Mouse (Mus musculus) thymus, adult 2 months (tissue): ENCODE results near the gene Nub1. TPM values are rescaled to one million over a fixed set of nuclear protein-coding genes. Genes with fewer than 3 reads are reported as not detected.
A peak's percentile ranks its signal among the peaks of the same experiment; 100 is the strongest.
"Not testable (repeated sequence)": the region's sequence is repeated elsewhere in the genome, so short reads cannot be mapped to it uniquely, and the experiment has no call there.

ENCODE experiments used
- DNase-seq: peaks from one replicate; pipeline ENCODE4 v3.0.0; 2021
- H3K27ac ChIP-seq: fragments of 200-500 bp; 2 replicates; pipeline ENCODE4 v1.5.1; 2012; ENCODE audit warnings: low read length, control low read depth; ENCODE audit not compliant: control insufficient read depth, insufficient read depth
- H3K27me3 ChIP-seq: fragments of 200-500 bp; 2 replicates; pipeline ENCODE4 v1.6.1; 2012; ENCODE audit warnings: mild to moderate bottlenecking, low read length, moderate library complexity, mixed read lengths; ENCODE audit not compliant: control insufficient read depth, insufficient read depth
- H3K36me3 ChIP-seq: fragments of 200-500 bp; 2 replicates; pipeline ENCODE4 v1.6.1; 2012; ENCODE audit warnings: mild to moderate bottlenecking, low read length, moderate library complexity; ENCODE audit not compliant: control insufficient read depth, insufficient read depth
- H3K4me1 ChIP-seq: fragments of 200-500 bp; replicated peaks from 2 replicates; pipeline ENCODE4 v1.6.1; 2012; ENCODE audit warnings: low read length; ENCODE audit not compliant: control insufficient read depth, insufficient read depth
- H3K4me3 ChIP-seq: fragments of 200-500 bp; 2 replicates; pipeline ENCODE4 v1.5.1; 2012; ENCODE audit warnings: mild to moderate bottlenecking, low read length, control low read depth, moderate library complexity; ENCODE audit not compliant: control insufficient read depth, insufficient read depth
- CTCF ChIP-seq: fragments of 200-500 bp; IDR thresholded peaks from 2 replicates; pipeline ENCODE4 v1.5.1; 2012; ENCODE audit warnings: mild to moderate bottlenecking, control low read depth, low read length, moderate library complexity, borderline replicate concordance; ENCODE audit not compliant: control insufficient read depth, poor library complexity, insufficient read depth; ENCODE audit errors: extremely low read depth
- POLR2A ChIP-seq: fragments of 200-500 bp; IDR thresholded peaks from 2 replicates; pipeline ENCODE4 v1.6.1; 2012; ENCODE audit warnings: mild to moderate bottlenecking, low read length, control low read depth, moderate library complexity; ENCODE audit not compliant: control insufficient read depth, poor library complexity, insufficient read depth; ENCODE audit errors: extremely low read depth
- WGBS: fragments of 180-500 bp; shearing (Covaris S2); methylation state at CpG from one replicate; pipeline ENCODE4 v1.1.7; 2018; 5-methylcytosine and 5-hydroxymethylcytosine counted together
- polyA plus RNA-seq: library from polyadenylated mRNA; depleted of rRNA; stranded (reverse); fragments of >200 nt; gene quantifications from 2 replicates; pipeline ENCODE4 v1.2.3, GENCODE M21; 2012

Gene Nub1
- polyA plus RNA-seq, 1 experiment, result 75.4 TPM

DNA sequence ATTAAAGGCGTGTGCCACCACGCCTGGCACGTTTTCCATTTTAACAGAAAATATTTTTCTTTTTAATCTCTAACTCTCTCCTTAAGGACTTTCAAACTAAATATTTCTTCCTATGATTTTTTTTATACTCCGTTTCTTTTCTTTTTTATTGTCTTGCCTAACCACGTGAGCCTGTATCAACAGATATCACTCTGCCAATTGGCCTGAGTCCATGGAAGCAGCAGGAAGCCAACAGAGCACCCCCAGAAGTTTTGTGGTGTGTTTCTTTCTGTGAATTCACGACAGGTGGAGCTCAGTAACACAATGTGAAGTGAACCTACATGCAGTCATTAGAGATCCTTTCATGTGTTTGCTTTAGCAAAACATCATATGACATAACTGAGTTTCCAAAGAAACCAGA is 23.9 kb upstream of the Nub1 start:
- H3K27me3 ChIP-seq, result no peaks in the 10 kb centered on the region
- 67% methylated on average over 6 of the region's 6 CpGs for WGBS
- no peak overlapping the region for H3K27ac ChIP-seq
- no peak for DNase-seq
- H3K4me3 ChIP-seq, result no peak overlapping the region
- TF ChIP-seq POLR2A (no peak), CTCF (no peak)
- H3K4me1 ChIP-seq, result no peaks in the 10 kb centered on the region
- H3K36me3 ChIP-seq, result no peaks in the 10 kb centered on the region

DNA sequence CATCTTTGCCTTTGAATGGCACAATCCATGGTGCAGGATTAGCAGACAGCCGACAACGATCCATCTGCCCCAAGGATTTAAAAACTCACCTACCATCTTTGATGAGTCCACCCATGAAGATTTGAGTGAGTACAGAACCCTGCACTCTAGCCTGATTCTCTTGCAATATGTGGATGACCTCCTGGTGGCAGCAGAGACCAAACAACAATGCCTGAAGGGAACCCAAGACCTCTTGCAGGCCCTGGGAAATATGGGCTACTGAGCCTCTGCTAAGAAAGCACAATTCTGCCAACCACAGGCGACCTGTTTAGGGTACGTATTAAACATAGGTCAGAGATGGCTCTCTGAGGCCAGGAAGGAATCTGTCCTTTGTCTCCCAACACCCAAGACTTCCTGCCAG is 11.1 kb upstream of the Nub1 start:
- WGBS, result 22% methylated on average over 4 of the region's 4 CpGs
- TF ChIP-seq CTCF, result no peak
- DNase-seq, result peak; percentile 87
- Histone ChIP-seq H3K36me3 (no peaks in the 10 kb centered on the region), H3K4me1 (no peaks in the 10 kb centered on the region), H3K4me3 (no peak overlapping the region), H3K27me3 (no peaks in the 10 kb centered on the region), H3K27ac (no peak overlapping the region)

DNA sequence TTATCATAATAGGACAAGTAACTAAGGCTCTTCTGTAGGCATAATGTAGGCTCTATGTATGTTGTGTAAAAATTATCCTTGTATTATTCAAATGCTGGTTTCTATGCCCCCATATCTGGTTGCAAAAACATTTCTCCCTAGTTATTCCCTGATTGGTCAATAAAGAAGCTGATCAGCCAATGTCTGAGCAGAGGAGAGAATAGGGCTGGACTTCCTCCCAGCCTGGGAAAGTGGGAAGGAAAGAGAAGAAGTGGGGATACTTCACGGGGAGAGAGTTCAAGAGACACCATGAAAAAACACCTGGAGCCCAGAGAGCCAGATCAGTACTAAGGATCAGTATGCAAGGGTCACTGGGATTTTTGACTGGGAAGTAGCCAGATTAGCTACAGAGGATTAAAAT is 3.9 kb upstream of the Nub1 start:
- H3K4me3 ChIP-seq, result no peak overlapping the region
- TF ChIP-seq POLR2A, result no peak
- TF ChIP-seq CTCF, result no peak
- 63% methylated on average over 1 of the region's 1 CpGs for WGBS
- H3K27me3 ChIP-seq, result no peaks in the 10 kb centered on the region
- no peak for DNase-seq
- no peak overlapping the region for H3K27ac ChIP-seq
- peaks cover 6% of the 10 kb centered on the region for H3K4me1 ChIP-seq
- no peaks in the 10 kb centered on the region for H3K36me3 ChIP-seq

DNA sequence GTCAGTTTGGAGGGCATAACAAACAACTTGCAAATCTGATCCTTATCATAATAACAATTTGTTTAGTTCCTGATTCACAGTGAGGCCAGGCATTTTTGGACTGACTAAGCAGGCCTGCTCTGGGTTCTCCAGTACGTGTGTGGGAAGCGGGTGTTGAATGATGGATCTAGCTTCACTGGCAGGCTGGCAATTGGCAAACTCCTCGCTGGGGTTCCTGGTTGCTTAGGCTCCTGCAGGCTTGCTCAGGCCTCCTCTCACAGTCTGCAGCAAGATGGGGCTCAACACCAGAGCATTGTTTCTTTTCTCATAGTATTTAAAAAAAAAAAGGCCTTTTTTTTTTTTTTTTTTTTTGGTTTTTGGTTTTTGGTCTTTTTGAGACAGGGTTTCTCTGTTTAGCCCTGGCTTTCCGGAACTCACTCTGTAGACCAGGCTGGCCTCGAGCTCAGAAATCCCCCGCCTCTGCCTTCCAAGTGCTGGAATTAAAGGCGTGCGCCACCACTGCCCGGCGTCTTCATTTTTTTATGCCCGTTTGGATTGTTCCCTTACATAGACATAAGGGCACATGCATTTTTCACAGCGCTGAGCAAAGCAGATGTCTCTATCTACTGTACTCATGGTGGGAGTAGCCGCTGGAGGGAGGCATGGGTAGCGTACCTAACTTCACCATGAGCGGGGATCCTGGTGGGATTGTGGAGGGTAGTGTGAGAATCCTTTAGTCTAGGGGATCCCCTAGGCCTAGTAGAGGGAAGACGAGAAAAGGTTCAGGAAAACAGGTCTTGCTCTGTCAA is 560 bp upstream of the Nub1 start:
- peak overlapping the region; percentile 88 for H3K27ac ChIP-seq
- peaks cover 5% of the 10 kb centered on the region for H3K36me3 ChIP-seq
- DNase-seq, result peak; percentile 16
- WGBS, result 27% methylated on average over 16 of the region's 16 CpGs
- no peak for TF ChIP-seq POLR2A
- no peak for TF ChIP-seq CTCF
- H3K27me3 ChIP-seq, result no peaks in the 10 kb centered on the region
- peak overlapping the region; percentile 71 for H3K4me3 ChIP-seq
- peaks cover 6% of the 10 kb centered on the region for H3K4me1 ChIP-seq

DNA sequence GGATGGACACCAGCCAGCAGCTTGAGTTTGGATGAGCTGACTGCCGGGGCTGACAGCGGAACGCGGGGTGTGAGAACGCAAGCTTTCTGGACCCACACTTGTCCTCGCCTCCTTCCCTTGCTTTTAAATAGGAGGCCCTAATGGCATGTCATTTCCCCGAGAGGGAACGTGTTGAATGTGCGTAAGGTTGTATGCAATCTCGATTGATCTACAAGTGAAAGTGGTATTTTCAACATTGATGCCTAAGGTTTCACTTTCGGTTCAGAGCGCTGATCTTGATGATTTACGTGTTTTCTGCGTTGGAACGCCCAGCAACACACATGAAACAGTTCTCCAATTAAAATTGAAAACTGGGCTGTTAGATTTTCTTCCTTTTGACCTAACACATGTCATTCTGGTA is 844 bp downstream of the Nub1 start:
- no peak for DNase-seq
- Histone ChIP-seq H3K4me1 (peaks cover 6% of the 10 kb centered on the region), H3K4me3 (peak overlapping the region; percentile 71), H3K36me3 (peaks cover 18% of the 10 kb centered on the region), H3K27me3 (no peaks in the 10 kb centered on the region), H3K27ac (peak overlapping the region; percentile 87)
- TF ChIP-seq CTCF (no peak), POLR2A (no peak)
- WGBS, result under 1% methylated on average over 15 of the region's 15 CpGs

DNA sequence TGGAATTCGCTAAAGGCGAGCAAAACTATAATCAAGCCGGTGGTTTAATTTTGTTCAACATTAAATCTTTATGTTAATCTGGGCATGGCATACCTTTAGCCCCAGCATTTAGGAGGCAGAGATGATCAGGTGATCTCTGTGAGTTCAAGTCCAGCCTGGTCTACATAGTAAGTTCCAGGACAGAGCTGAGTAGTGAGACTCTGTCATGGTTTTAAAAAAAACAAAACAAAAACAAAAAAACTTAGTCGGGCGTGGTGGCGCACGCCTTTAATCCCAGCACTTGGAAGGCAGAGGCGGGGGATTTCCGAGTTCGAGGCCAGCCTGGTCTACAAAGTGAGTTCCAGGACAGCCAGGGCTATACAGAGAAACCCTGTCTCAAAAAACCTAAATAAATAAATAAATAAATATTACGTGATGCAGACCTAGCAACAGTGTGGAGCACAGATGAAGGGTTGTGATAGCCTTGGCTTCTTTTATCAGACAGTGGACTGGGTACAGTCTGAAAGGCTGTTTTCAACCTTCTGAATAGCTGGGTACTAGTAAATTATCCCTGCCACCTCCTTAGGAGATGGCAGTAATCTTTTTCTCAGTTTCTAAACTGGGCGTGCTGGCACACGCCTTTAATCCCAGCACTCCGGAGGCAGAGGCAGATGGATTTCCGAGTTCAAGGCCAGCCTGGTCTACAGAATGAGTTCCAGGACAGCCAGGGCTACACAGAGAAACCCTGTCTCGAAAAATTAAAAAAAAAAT is 1.5 kb downstream of the Nub1 start:
- not testable (repeated sequence) for H3K4me1 ChIP-seq, H3K27me3 ChIP-seq, DNase-seq, H3K27ac ChIP-seq, H3K4me3 ChIP-seq
- H3K36me3 ChIP-seq, result peaks cover 25% of the 10 kb centered on the region
- WGBS, result 72% methylated on average over 16 of the region's 16 CpGs

DNA sequence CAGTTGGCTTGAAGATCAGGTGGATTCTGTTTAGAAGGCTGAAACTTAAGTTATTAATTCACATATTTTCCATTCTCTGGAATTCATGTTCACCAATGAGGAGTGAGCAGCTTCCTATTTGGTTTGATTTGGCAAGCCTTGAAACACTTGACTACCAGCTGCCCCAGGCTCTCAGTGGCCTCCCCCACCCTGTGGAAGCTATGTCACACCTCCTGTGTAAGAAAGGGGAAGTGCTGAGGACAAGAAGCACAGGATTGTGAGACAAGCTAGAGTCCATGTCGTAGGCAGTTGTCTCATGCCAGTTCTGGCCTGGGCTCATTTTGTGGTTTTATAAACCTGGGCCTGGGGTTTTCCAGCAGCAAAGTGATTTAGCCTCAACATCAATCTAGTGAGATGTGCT is 2.4 kb downstream of the Nub1 start:
- 15% methylated on average over 1 of the region's 1 CpGs for WGBS
- TF ChIP-seq CTCF (no peak), POLR2A (no peak)
- no peaks in the 10 kb centered on the region for H3K27me3 ChIP-seq
- H3K4me3 ChIP-seq, result no peak overlapping the region
- DNase-seq, result no peak
- no peak overlapping the region for H3K27ac ChIP-seq
- H3K4me1 ChIP-seq, result peaks cover 6% of the 10 kb centered on the region
- H3K36me3 ChIP-seq, result peaks cover 34% of the 10 kb centered on the region
